Mouse (Mus musculus) layer of hippocampus, postnatal 14 days (tissue): Measurements from ENCODE around the gene Gorasp1. TPM values are rescaled to one million over a fixed set of nuclear protein-coding genes. Genes with fewer than 3 reads are reported as not detected.
A peak's percentile ranks its signal among the peaks of the same experiment; 100 is the strongest.

Experiments used
- DNase-seq, 2 experiments: peaks; one replicate each; pipeline ENCODE4 v3.0.0; 2021 to 2022; ENCODE audit warnings: low spot score in 2 of 2, mixed read lengths in 1 of 2
- long read RNA-seq, 2 experiments: library from polyadenylated mRNA; stranded (forward); transcript quantifications; one replicate each; pipeline ENCODE4 v2.0.0; 2021
- total RNA-seq, 2 experiments: library from RNA; stranded (reverse); gene quantifications; 2 replicates each; pipeline ENCODE4 v1.2.3; 2021

The Gorasp1 gene
- total RNA-seq: 10 to 100 TPM; 33.2 to 34.1 TPM
- long read RNA-seq, experiment 1, transcript Gorasp1-201 (9 exons, 3,906 nt): major isoform, 34 of 39 reads
- long read RNA-seq, experiment 1, partial matches to known transcripts: 0 of 39 reads
- long read RNA-seq, experiment 1, other reads (novel, unspliced or antisense): 5 of 39 reads
- long read RNA-seq, experiment 2, transcript Gorasp1-201 (9 exons, 3,906 nt): major isoform, 33 of 41 reads
- long read RNA-seq, experiment 2, partial matches to known transcripts: 2 of 41 reads
- long read RNA-seq, experiment 2, other reads (novel, unspliced or antisense): 6 of 41 reads

DNA sequence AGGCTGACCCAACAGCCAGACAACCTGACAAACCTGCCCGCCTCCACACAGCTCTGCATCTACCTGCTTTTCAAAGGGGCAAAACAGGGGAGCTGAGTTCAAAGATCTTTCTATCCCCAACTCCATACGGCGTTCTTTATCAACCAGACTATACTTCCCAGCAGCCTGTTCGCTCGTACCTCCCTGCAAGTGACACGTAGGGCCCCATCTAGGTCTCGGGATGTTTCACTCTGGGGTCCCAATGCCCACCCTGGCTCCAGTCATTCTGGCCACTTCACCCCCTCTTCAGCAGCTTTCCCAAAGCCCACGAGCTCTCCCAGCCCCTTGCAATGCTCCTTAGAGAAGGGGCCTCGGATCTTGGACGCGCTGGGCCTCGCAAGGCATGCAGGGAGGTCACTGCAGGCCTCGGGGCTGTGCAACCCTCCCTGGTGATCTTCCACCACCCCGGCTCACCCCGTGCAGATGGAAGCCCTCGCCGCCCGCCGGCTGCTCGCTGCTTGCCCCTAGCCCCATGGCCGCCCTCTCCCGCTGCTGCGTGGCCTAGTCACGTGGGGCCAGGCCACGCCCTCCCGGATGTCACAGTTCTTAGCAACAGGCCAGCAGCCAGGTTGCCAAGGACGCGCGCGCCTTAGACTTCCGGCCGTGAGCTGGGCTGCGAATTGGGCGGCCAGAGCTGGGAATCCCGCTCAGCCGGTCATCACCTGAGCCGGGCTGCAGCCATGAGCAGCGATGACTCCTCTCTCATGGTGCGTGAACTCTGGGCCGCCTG is at the start of gene Gorasp1, which contains the start of gene Ttc21a:
Gene Gorasp1, minus strand, starts transcription at position 561 of the 769 bp plus-strand sequence.
Gene Ttc21a, plus strand, starts transcription at position 602 of the 769 bp plus-strand sequence.
- peak; percentile 88 to 93 for DNase-seq

DNA sequence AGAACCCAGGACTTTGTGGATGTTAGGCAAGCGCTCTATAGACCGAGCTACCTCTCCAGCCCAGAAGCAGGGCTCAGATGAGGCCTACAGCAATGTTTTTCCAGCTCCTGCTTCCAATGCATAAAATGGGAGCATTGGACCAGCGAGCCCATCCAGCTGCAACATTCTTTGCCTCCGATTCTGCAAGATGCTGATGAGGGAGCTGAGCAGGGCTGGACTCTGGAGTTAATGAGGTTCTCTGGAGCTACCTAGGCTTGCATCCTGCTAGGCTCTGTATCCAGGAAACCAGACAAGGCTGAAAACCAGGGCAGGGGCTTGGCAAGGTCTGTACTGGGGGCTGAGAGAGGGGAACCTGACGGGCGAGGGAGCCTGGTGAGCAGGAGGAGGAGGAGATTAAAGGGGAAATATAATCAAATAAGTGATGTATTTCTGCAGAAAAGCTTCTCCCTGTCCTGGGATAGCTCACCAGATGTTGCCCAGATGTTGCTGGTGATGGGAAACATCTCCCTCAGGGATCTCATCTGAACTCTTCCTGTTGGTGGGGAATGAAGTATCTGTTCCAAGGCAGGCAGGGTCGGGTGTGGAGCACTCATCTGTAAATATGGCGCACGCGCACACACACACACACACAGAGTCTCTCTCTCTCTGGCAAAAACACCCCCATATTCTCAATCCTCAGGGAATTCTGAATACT is 48.7 kb upstream of the Gorasp1 start:
- DNase-seq: no peak

DNA sequence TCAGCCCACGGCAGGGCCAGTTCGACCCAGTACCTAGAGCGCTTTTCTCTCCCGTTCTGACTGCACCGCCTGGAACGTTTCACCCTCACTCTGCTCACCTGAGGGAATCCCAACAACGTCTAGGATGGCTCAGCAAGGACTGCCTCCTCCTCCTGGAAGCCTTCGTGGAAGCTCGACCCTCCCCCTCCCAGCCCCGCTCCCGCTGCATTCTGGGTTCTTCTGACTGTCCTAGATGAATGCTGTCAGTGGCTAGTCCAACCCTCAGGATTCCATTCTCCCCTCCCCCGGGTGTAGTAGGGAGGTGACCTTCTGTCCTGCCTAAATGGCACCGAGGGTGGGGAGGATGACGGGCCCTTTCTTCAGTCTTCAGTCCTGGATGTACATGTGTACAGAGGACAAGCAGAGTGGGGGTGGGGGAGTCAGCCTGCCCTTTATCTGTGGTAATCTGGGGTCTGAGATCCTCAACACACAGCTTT is 47.2 kb upstream of the Gorasp1 start, which contains the start of gene Csrnp1:
Gene Csrnp1, minus strand, starts transcription at position 123 of the 476 bp plus-strand sequence.
- no peak for DNase-seq

GRCm38 (mm10) chr9:119983585-119984535 is 46.5 kb upstream of the Gorasp1 start:
- DNase-seq: peak in 1 of 2 experiments; percentile 87

DNA sequence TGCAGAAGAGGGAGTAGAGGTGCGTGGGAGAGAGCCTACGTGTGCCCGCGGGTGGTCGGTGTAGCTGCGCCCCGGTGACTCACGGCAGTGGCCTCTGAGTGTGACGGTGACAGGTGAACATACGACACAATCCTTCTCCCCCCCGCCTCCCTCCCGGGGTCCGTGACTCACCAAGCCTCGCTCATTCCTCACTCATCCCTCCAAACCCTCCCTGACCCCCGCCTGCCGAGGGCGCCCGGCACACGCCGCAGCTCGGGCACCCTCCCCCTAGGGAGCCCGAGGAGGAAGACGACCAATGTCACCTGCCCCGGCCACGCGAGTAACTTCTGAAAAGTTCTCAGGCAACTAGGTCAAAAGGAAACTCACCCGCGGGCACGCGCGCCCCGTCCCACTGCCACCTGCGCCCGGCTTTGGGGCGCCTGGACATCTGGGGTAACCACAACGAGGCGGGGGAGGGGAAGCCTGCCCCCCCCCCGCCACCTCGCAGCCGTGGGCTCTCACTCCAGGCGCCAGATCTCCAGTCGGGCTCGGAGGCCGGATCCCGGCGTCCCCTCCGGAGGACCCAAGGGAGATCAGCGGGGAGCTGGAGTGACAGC is 45.7 kb upstream of the Gorasp1 start:
- DNase-seq: no peak

DNA sequence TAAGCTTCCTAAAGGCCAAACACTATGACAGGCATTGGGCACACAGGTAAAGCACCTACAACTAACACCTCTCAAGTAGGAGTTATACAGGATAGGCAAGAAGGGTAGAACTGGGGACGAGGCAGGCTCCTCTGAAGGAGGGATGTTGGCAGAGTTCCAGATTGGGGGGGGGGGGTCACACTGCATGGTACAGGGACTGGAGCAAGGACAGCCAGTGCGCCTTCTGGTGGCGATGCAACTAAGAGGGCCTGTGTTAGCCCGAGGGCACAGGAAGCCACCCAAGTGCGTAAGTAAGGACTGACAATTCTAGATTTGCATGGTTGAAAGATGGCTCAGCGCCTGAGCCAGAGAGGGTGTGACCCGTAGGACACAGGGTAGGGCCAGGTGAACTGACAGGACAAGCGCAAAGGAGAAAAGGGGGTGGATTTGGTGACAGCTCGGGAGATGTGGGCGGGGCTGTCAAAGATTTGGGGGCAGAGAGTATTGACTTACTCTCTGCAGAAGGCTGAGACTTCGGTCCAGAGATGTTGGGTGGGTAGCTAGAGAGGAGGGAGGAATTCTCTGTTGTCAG is 45.0 kb upstream of the Gorasp1 start:
- peak in 1 of 2 experiments; percentile 48 for DNase-seq

GRCm38 (mm10) chr9:119981183-119982179 is 44.1 kb upstream of the Gorasp1 start:
- peak in 1 of 2 experiments; percentile 57 for DNase-seq

DNA sequence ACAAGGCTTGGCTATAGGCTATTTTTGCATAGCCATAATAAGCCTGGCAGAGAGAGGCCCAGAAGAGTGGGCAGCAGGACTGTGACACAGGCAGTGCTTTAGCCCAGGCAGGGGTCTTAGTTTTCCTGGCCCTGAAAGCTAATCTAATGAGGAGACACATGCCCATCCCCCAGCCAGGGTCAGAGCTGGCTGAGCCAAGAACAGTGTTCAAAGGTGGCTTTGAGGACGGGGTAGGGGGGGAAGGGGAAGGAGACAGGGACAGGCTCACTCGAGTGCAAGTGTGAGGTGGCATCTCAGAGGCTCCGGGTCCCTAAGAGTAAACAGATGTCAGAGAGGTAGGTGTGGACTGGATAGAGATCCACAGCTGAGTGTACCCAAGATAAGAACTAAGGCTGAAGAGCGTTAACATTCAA is 43.4 kb upstream of the Gorasp1 start:
- peak in 1 of 2 experiments; percentile 28 for DNase-seq

- no peak for DNase-seq
These were observed 42.4 kb upstream of the Gorasp1 start for GRCm38 (mm10) chr9:119979749-119980148.

- DNase-seq: peak in 1 of 2 experiments; percentile 46
These were observed 41.6 kb upstream of the Gorasp1 start for GRCm38 (mm10) chr9:119978811-119979441.

GRCm38 (mm10) chr9:119978151-119978810 is 40.9 kb upstream of the Gorasp1 start:
- DNase-seq: no peak

DNA sequence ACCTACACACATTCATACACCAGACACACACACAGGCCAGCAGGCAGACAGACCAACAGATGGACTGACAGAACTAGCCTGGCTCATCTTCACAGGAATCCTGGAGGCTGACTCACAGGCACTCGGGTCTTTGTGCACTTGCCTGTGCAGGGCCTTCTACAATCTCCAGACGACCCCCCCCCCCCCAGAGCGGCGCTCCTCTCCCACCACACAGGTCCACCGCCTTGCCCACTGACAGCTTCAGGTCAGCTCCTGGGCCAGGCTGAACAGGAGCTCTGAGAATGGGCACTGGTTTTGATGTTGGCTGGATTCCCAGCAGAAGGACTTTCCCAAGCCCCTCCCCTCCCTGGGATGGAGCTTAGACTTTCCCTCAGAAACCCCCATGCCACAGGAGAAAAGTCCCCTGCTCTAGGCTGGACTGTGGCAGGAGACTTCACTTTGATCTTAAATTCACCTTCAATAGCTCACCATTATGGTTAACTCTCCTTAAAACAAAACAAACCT is 40.2 kb upstream of the Gorasp1 start:
- peak in 1 of 2 experiments; percentile 49 for DNase-seq

- no peak for DNase-seq
These were observed 39.6 kb upstream of the Gorasp1 start for GRCm38 (mm10) chr9:119976704-119977556.

DNA sequence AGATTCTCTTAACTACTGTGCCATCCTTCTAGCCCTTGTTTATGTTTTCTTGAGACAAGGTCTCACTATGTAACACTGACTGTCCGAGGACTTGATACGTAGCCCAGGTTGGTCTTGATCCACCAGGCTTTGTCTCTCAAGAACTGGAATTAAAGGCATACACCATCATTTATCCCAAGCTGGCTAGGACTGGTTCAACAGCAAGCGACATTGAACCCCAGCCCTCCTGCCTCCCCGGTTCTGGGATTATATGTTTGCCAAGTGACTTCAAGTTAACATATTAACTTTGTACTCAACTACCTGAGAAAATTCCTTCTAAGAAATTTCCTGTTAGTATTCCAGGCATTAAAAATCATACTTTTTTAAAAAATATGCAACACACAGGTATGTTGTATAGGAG is 37.9 kb upstream of the Gorasp1 start:
- DNase-seq: no peak

- no peak for DNase-seq
These were observed 37.2 kb upstream of the Gorasp1 start for GRCm38 (mm10) chr9:119974609-119975008.
